Mouse (Mus musculus) olfactory bulb, adult 2 months (tissue): Measurements from ENCODE around the gene Tjap1. TPM values are rescaled to one million over a fixed set of nuclear protein-coding genes. Genes with fewer than 3 reads are reported as not detected.

Experiments
- H3K27ac ChIP-seq: fragments of 200-500 bp; 2 replicates; pipeline ENCODE4 v1.5.1; 2012; ENCODE audit warnings: low read depth, low read length; ENCODE audit not compliant: insufficient read depth
- H3K4me1 ChIP-seq: fragments of 200-500 bp; 2 replicates; pipeline ENCODE4 v1.6.1; 2012; ENCODE audit warnings: low read length; ENCODE audit not compliant: control insufficient read depth, insufficient read depth
- H3K4me3 ChIP-seq: fragments of 200-500 bp; 2 replicates; pipeline ENCODE4 v1.5.1; 2012; ENCODE audit warnings: mild to moderate bottlenecking, low read depth, low read length, moderate library complexity; ENCODE audit not compliant: insufficient read depth
- CTCF ChIP-seq: fragments of 200-500 bp; IDR thresholded peaks from 2 replicates; pipeline ENCODE4 v1.5.1; 2012; ENCODE audit warnings: low read depth, mild to moderate bottlenecking, low read length, moderate library complexity; ENCODE audit not compliant: insufficient read depth
- POLR2A ChIP-seq: fragments of 200-500 bp; IDR thresholded peaks from 2 replicates; pipeline ENCODE4 v1.6.1; 2012; ENCODE audit warnings: mild to moderate bottlenecking, low read depth, low read length, moderate library complexity; ENCODE audit not compliant: insufficient read depth
- WGBS: fragments of 180-500 bp; shearing (Covaris S2); methylation state at CpG from one replicate; pipeline ENCODE4 v1.1.7; 2018; 5-methylcytosine and 5-hydroxymethylcytosine counted together
- polyA plus RNA-seq: library from polyadenylated mRNA; stranded (reverse); fragments of >200 nt; gene quantifications from 2 replicates; pipeline ENCODE4 v1.2.4, GENCODE M21; 2012; ENCODE audit warnings: low replicate concordance; ENCODE audit not compliant: missing spikeins, insufficient read depth, insufficient read length

Tjap1 gene
- polyA plus RNA-seq, 1 experiment: not detected

DNA sequence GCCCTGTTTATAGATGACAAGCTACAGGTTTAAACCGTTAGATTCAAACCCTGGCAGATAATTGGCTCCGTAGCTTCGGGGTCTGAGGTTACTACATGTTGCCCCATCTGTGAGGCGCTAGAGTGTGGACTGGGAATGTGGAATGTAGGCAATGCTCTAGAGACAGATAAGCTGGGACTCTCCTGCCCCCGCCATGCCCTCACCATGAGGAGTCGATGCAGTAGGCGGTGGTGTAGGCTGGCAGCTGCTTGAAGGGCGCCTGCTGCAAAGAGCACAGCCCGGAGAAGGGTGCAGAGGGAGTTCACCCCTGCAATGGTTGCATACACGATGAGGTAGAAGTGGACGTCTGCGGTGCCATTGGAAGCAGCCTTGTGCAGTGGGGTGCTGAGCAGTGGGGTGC lies 27.0 kb upstream of the Tjap1 start:
- WGBS: 84% methylated on average over 12 of the region's 12 CpGs
- TF ChIP-seq CTCF: no peak
- no peak for TF ChIP-seq POLR2A
- H3K4me1 ChIP-seq: no peaks in the 10 kb centered on the region
- H3K4me3 ChIP-seq: no peak overlapping the region
- no peak overlapping the region for H3K27ac ChIP-seq

DNA sequence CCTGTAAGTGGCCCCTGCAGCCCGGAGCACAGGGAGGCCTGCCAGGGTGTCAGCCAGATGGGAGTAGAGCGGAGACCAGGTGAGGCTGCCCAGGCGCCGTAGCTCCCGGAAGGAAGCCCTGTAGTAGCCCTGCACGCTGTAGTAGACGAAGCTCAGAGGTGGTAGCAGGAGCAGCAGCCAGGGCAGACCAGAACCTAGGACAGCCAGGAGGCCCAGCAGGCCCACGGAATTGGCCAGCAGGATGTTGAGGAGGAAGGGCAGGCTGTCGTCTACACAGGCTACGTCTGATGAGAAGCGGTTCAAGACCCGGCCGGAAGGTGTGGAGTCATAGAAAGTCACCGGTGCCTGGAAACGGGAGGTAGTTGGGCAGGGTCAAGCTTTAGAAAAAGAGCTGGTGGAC lies 24.1 kb upstream of the Tjap1 start:
- no peak overlapping the region for H3K4me3 ChIP-seq
- no peak for TF ChIP-seq POLR2A
- WGBS: 90% methylated on average over 15 of the region's 15 CpGs
- peaks cover 6% of the 10 kb centered on the region for H3K4me1 ChIP-seq
- no peak overlapping the region for H3K27ac ChIP-seq

DNA sequence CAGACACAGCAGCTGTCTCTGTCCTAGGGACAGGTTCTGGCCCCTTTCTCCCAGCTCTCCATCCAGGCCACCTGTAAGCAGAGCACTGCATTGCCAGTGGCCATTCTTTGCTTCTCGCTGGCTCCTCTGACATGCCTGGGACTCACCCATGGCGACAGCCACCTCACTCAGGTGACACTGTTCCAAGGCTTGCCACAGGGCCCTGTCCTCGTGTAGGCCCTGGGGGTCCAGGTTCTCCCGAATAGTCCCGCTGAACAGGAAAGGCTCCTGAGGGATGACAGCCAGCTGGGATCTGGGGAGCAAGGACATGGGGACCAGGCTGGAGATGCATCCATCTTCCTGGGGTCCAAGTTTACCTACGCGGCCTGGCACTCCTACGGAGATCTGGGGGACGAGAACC lies 21.4 kb upstream of the Tjap1 start:
- peaks cover 10% of the 10 kb centered on the region for H3K4me1 ChIP-seq
- no peak overlapping the region for H3K4me3 ChIP-seq
- no peak overlapping the region for H3K27ac ChIP-seq
- 92% methylated on average over 9 of the region's 9 CpGs for WGBS
- TF ChIP-seq POLR2A: no peak
- no peak for TF ChIP-seq CTCF

DNA sequence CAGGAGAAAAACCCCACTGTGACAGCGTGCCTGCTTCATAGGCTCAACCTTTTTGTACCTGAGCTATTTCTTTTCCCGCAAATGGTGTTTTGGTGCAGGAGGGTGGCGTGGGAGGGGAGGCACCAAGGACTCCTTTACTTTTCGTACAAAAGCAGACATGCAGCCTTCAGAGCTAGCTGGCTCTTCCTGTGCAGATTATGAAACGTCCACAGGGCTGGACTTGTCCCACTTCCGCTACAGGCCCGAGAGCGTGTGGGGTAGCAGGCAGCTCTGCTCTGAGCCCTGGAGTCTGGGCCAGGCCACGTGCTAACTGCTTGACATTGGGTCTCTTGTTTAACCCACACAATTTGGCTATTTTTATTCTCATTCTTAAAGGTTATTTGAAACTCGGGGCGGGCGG lies 19.1 kb upstream of the Tjap1 start:
- H3K4me3 ChIP-seq: no peak overlapping the region
- TF ChIP-seq CTCF (no peak), POLR2A (no peak)
- 65% methylated on average over 12 of the region's 12 CpGs for WGBS
- no peak overlapping the region for H3K27ac ChIP-seq
- H3K4me1 ChIP-seq: peaks cover 27% of the 10 kb centered on the region

DNA sequence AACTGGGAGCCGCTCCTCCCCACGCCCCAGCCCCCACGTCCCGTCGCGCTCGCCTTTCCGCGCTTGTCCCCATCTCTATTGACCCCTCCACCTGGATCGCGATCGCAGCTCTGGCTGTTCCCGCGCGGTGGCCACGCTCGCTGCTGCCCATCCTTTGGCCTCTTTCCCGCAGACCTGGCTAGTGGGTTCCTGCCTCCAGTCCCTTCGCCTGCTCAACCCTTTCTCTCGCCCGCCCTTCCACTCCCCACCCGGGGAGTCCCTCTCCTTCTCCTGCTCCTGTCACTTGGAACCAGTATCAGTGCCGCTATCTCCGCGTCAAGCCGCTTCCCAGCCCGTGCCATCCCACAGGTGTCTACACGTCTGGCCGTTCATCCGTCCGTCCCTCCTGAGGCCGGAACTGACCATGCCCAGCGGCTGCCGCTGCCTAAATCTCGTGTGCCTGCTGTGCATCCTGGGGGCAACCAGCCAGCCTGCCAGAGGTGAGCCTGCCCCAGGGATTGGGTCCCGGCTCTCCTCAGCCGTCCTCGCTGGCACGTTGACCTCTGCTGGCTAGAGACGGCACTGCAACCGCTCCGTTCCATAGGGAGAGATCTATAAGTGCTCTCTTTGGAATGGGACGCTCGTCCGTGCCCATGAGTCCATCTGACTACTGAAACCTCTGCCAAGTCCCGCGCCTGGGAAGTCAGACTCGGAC lies 15.5 kb upstream of the Tjap1 start:
- peaks cover 29% of the 10 kb centered on the region for H3K4me1 ChIP-seq
- H3K27ac ChIP-seq: no peak overlapping the region
- peak; percentile 89 for TF ChIP-seq CTCF
- no peak for TF ChIP-seq POLR2A
- peak overlapping the region; percentile 65 for H3K4me3 ChIP-seq
- under 1% methylated on average over 48 of the region's 48 CpGs for WGBS

DNA sequence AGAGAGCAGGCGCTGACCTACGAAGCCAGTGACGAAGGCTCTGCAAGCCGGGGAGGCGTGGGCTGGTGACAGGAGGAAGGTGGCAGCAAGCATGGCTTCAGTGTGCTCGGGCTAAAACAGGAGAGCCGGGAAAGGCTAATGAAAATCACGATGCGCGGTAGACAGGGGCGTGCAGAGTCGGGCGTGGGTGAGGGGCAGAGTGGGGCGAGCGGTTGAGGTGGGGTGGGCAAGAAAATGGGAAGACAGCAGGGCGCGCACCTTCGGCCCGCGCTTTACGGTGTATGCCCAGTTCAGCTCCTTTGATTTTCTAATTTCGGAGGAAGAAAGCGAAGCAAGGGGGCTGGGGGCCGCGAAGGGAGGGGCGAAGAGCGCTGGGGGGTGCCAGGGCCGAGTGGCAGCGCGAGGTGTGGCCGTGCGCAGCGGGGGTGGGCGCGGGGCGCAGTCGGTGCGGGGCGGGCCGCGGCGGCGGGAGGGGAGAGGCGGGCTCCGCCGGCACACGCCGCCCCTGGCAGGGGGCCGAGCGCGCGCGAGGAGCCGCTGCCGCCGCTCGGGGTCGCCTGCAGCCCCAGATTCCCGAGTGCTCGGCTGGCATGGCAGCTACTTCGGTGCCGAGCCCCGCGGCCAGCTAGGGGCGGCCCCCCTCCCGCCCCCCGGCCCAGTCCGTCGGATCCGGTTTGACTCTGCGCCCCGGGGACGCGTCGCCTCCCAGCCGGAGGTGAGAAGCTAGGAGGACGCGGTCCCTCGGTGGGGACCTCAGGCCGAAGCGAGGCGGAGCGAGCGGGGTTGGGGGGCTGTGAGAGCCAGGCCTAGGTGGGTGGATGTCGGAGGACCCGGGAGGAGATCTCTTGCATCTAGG lies 14.8 kb upstream of the Tjap1 start, which contains the start of gene Dlk2:
Gene Dlk2 (plus strand): TSS at position 58 of the 856 bp plus-strand sequence.
- Histone ChIP-seq H3K4me1 (peaks cover 29% of the 10 kb centered on the region), H3K27ac (no peak within 1 kb of the TSS), H3K4me3 (peak within 1 kb of the TSS; percentile 65)
- TF ChIP-seq CTCF: no peak
- TF ChIP-seq POLR2A: peak; percentile 20; the same call in 1 of the 2 replicates
- WGBS: under 1% methylated on average over 85 of the region's 86 CpGs

DNA sequence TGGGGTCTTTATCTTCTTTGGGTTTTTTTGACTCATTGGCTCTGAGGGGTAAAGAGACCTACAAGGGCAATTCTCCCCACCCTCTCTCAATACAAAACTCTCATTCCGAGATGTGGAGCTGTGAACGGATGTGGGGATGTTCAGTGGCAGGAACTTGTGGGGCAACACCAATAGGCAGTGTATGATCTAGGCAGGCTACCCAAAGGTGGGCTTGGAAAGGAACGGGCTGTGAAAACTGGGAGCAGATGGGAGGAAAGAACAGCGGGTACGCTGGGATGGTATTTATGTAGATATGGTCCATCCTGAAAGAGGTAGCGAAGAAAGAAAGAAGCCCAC lies 14.2 kb upstream of the Tjap1 start:
- no peak for TF ChIP-seq CTCF
- TF ChIP-seq POLR2A: no peak
- no peak overlapping the region for H3K27ac ChIP-seq
- WGBS: 8% methylated on average over 6 of the region's 6 CpGs
- H3K4me1 ChIP-seq: peaks cover 24% of the 10 kb centered on the region
- H3K4me3 ChIP-seq: peak overlapping the region; percentile 65

GRCm38 (mm10) chr17:46296601-46297000 lies 13.8 kb upstream of the Tjap1 start:
- Histone ChIP-seq H3K4me1 (peaks cover 20% of the 10 kb centered on the region), H3K4me3 (no peak overlapping the region), H3K27ac (no peak overlapping the region)
- TF ChIP-seq POLR2A: no peak
- TF ChIP-seq CTCF: no peak
- 25% methylated on average over 6 of the region's 6 CpGs for WGBS

GRCm38 (mm10) chr17:46287678-46288095 lies 4.9 kb upstream of the Tjap1 start:
- Histone ChIP-seq H3K27ac (no peak overlapping the region), H3K4me1 (peaks cover 5% of the 10 kb centered on the region), H3K4me3 (no peak overlapping the region)
- WGBS: 44% methylated on average over 11 of the region's 11 CpGs
- TF ChIP-seq CTCF (no peak), POLR2A (no peak)
